Comparison of ENCODE assay signal across 13 mouse cellular contexts in the genomic region with DNA sequence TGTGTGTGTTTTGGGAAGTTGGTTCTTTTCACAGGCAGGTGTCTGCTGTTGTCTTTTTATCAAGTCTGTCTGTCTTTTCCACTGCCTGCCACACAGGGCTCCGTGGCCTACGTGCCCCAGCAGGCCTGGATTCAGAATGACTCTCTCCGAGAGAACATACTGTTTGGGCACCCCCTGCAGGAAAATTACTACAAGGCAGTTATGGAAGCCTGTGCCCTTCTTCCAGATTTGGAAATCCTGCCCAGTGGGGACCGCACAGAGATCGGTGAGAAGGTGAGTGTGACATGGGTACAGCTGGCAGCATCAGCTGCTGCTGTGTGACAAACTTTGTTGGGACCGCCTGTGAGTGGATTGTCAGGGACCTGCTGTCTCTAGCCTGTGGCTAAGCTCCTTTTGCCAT.
DNase-seq lines count a peak whose midpoint lies in the region; ATAC-seq and TF ChIP-seq lines count a peak whose summit lies in the region.
"Had no signal": no experiment of that assay in that cellular context is flagged by ENCODE, and none has a peak within 500 bp of the region (broad histone marks: within the 10 kb centered on the region; RNA-seq: fewer than 3 reads in every experiment).

No protein-coding gene starts in this region.

- no peak overlapping the region for H3K9ac ChIP-seq in forebrain, postnatal 0 days
- H3K9ac ChIP-seq in forebrain, embryonic 13.5 days, result no peak overlapping the region
- no peak overlapping the region for H3K9ac ChIP-seq in midbrain, postnatal 0 days (replicated peaks; ENCODE audit: low read length, poor library complexity, severe bottlenecking)
- H3K9ac ChIP-seq: forebrain, embryonic 15.5 days had no signal

- peaks cover 9% of the 10 kb centered on the region for H3K36me3 ChIP-seq in forebrain, postnatal 0 days (ENCODE audit: insufficient read depth)
- H3K36me3 ChIP-seq in forebrain, embryonic 13.5 days (ENCODE audit: poor library complexity, severe bottlenecking), result peaks cover 24% of the 10 kb centered on the region
- peaks cover 21% of the 10 kb centered on the region for H3K36me3 ChIP-seq in midbrain, postnatal 0 days (ENCODE audit: insufficient read depth, low read length)
- peaks cover 25% of the 10 kb centered on the region for H3K36me3 ChIP-seq in midbrain, embryonic 10.5 days
- H3K36me3 ChIP-seq: forebrain, embryonic 15.5 days had no signal

- no peak for DNase-seq in forebrain, postnatal 0 days
- DNase-seq in midbrain, postnatal 0 days (ENCODE audit: low spot score), result no peak
- no peak for DNase-seq in midbrain, embryonic 10.5 days (ENCODE audit: low spot score)
- DNase-seq in gastrocnemius, postnatal 25 days, result peak; percentile 43
- peak; percentile 7 to 18 for DNase-seq in kidney, postnatal 4 days
- no peak for DNase-seq in spleen, postnatal 36 days (ENCODE audit: low spot score in 2 of 2)
- DNase-seq: embryo, embryonic 11 days; right cerebral cortex, postnatal 14 days had no signal

- H3K27ac ChIP-seq in forebrain, postnatal 0 days (ENCODE audit: low read depth, low read length), result no peak overlapping the region
- no peak overlapping the region for H3K27ac ChIP-seq in forebrain, embryonic 13.5 days
- no peak overlapping the region for H3K27ac ChIP-seq in midbrain, postnatal 0 days (ENCODE audit: low read depth, low read length)
- H3K27ac ChIP-seq in midbrain, embryonic 10.5 days (replicated peaks), result no peak overlapping the region
- H3K27ac ChIP-seq: forebrain, embryonic 15.5 days had no signal

- 79% methylated on average over 6 of the region's 6 CpGs for WGBS in forebrain, postnatal 0 days
- 84% methylated on average over 6 of the region's 6 CpGs for WGBS in forebrain, embryonic 13.5 days
- WGBS in midbrain, postnatal 0 days, result 75% methylated on average over 6 of the region's 6 CpGs
- whole genome bisulfite sequencing in midbrain, embryonic 10.5 days, result 80% methylated on average over 6 of the region's 6 CpGs

- no peaks in the 10 kb centered on the region for H3K4me1 ChIP-seq in forebrain, postnatal 0 days (ENCODE audit: insufficient read depth)
- H3K4me1 ChIP-seq in forebrain, embryonic 13.5 days, result no peaks in the 10 kb centered on the region
- H3K4me1 ChIP-seq in midbrain, postnatal 0 days (ENCODE audit: insufficient read depth, low read length), result no peaks in the 10 kb centered on the region
- no peaks in the 10 kb centered on the region; the same call in none of the 2 replicates for H3K4me1 ChIP-seq in midbrain, embryonic 10.5 days
- H3K4me1 ChIP-seq: forebrain, embryonic 15.5 days had no signal

- ATAC-seq in forebrain, postnatal 0 days, result 0 out of 2 replicates have a peak, but pooled peaks have one; percentile 12
- ATAC-seq in forebrain, embryonic 13.5 days, result no peak
- ATAC-seq in midbrain, postnatal 0 days (ENCODE audit: low FRiP score), result no peak
- ATAC-seq in inflammation-experienced regulatory T-cells, adult 6 months, result no peak
- ATAC-seq: forebrain, embryonic 15.5 days; hindbrain, embryonic 16.5 days had no signal

- H3K4me3 ChIP-seq in forebrain, postnatal 0 days (ENCODE audit: low read depth, low read length), result no peak overlapping the region
- no peak overlapping the region for H3K4me3 ChIP-seq in forebrain, embryonic 13.5 days
- no peak overlapping the region for H3K4me3 ChIP-seq in midbrain, postnatal 0 days (ENCODE audit: low read depth, low read length)
- no peak overlapping the region for H3K4me3 ChIP-seq in midbrain, embryonic 10.5 days
- H3K4me3 ChIP-seq: forebrain, embryonic 15.5 days; myocyte had no signal

- H3K9me3 ChIP-seq in forebrain, postnatal 0 days (ENCODE audit: low read length), result no peaks in the 10 kb centered on the region
- H3K9me3 ChIP-seq in forebrain, embryonic 13.5 days (replicated peaks), result no peaks in the 10 kb centered on the region
- no peaks in the 10 kb centered on the region for H3K9me3 ChIP-seq in midbrain, postnatal 0 days (ENCODE audit: low read length)
- no peaks in the 10 kb centered on the region for H3K9me3 ChIP-seq in midbrain, embryonic 10.5 days (replicated peaks)
- H3K9me3 ChIP-seq: forebrain, embryonic 15.5 days had no signal

- no peak for TF ChIP-seq CTCF in forebrain, postnatal 0 days (IDR thresholded peaks at IDR 0.05; ENCODE audit: low read depth)
- TF ChIP-seq CTCF in midbrain, postnatal 0 days (IDR thresholded peaks at IDR 0.05), result peak; percentile 24; the same call in 1 of the 2 replicates

- no peak overlapping the region for H3K4me2 ChIP-seq in forebrain, postnatal 0 days (ENCODE audit: low read depth)
- no peak overlapping the region for H3K4me2 ChIP-seq in forebrain, embryonic 13.5 days
- no peak overlapping the region for H3K4me2 ChIP-seq in midbrain, postnatal 0 days (ENCODE audit: low read depth, low read length, poor library complexity, severe bottlenecking)
- H3K4me2 ChIP-seq: forebrain, embryonic 15.5 days had no signal

- no peaks in the 10 kb centered on the region for H3K27me3 ChIP-seq in forebrain, postnatal 0 days (ENCODE audit: insufficient read depth, low read length)
- H3K27me3 ChIP-seq in forebrain, embryonic 13.5 days, result no peaks in the 10 kb centered on the region
- no peaks in the 10 kb centered on the region for H3K27me3 ChIP-seq in midbrain, postnatal 0 days (ENCODE audit: insufficient read depth, low read length)
- H3K27me3 ChIP-seq in midbrain, embryonic 10.5 days (ENCODE audit: low read depth, poor library complexity, severe bottlenecking), result no peaks in the 10 kb centered on the region
- H3K27me3 ChIP-seq: forebrain, embryonic 15.5 days had no signal

Comparison
In these comparisons a context has a peak if more than half of its experiments do, and no peak if none do; other contexts are left out.
1. DNase-seq: peak in gastrocnemius, postnatal 25 days (single experiment) and kidney, postnatal 4 days (2 of 2); none in forebrain, postnatal 0 days (single experiment), midbrain, postnatal 0 days (single experiment), midbrain, embryonic 10.5 days (single experiment) and spleen, postnatal 36 days (0 of 2).